Mouse (Mus musculus) v-Abl transformed pro-B cells (cell line): ENCODE data around the gene Cpe.
"Not testable (repeated sequence)": the region's sequence is repeated elsewhere in the genome, so short reads cannot be mapped to it uniquely, and the experiment has no call there.

Experiments
- in situ Hi-C, 2 experiments: fragments of 400-800 bp; cut with MboI; formaldehyde crosslinking; loops; one replicate each; pipeline ENCODE4 v1.15.1; 2025; ENCODE audit not compliant: unreplicated experiment in 2 of 2

The Cpe gene

GRCm38 (mm10) chr8:64682501-64682900 is 10.4 kb downstream of the Cpe start:
- in situ Hi-C loops, result no loop called here

GRCm38 (mm10) chr8:64676381-64676780 is 16.5 kb downstream of the Cpe start:
- in situ Hi-C loops, result no loop called here

GRCm38 (mm10) chr8:64674951-64675585 is 17.8 kb downstream of the Cpe start:
- in situ Hi-C loops, result no loop called here

- in situ Hi-C loops, result no loop called here
These were observed 19.9 kb downstream of the Cpe start for GRCm38 (mm10) chr8:64672920-64673319.

- in situ Hi-C loops, result no loop called here
These were observed 20.9 kb downstream of the Cpe start for GRCm38 (mm10) chr8:64671937-64672336.

- in situ Hi-C loops, result not testable (repeated sequence)
These were observed 26.5 kb downstream of the Cpe start for GRCm38 (mm10) chr8:64666305-64666704.

- in situ Hi-C loops, result no loop called here
These were observed 27.3 kb downstream of the Cpe start for GRCm38 (mm10) chr8:64665563-64665962.

GRCm38 (mm10) chr8:64664811-64665210 is 28.0 kb downstream of the Cpe start:
- in situ Hi-C loops, result no loop called here

GRCm38 (mm10) chr8:64664350-64664749 is 28.5 kb downstream of the Cpe start:
- in situ Hi-C loops, result no loop called here

GRCm38 (mm10) chr8:64659097-64659496 is 33.8 kb downstream of the Cpe start:
- in situ Hi-C loops, result no loop called here

GRCm38 (mm10) chr8:64657980-64658401 is 34.9 kb downstream of the Cpe start:
- in situ Hi-C loops, result no loop called here

- in situ Hi-C loops, result no loop called here
These were observed 35.3 kb downstream of the Cpe start for GRCm38 (mm10) chr8:64657517-64657916.

GRCm38 (mm10) chr8:64655887-64656286 is 37.0 kb downstream of the Cpe start:
- in situ Hi-C loops, result no loop called here

GRCm38 (mm10) chr8:64655087-64655486 is 37.8 kb downstream of the Cpe start:
- in situ Hi-C loops, result no loop called here

- in situ Hi-C loops, result no loop called here
These were observed 40.6 kb downstream of the Cpe start for GRCm38 (mm10) chr8:64652285-64652684.

GRCm38 (mm10) chr8:64648063-64648462 is 44.8 kb downstream of the Cpe start:
- in situ Hi-C loops, result no loop called here

GRCm38 (mm10) chr8:64647148-64647547 is 45.7 kb downstream of the Cpe start:
- in situ Hi-C loops, result no loop called here

GRCm38 (mm10) chr8:64646421-64646820 is 46.4 kb downstream of the Cpe start:
- in situ Hi-C loops, result no loop called here

- in situ Hi-C loops, result no loop called here
These were observed 48.5 kb downstream of the Cpe start for GRCm38 (mm10) chr8:64644108-64645005.

- in situ Hi-C loops, result no loop called here
These were observed 49.5 kb downstream of the Cpe start for GRCm38 (mm10) chr8:64643382-64643781.

GRCm38 (mm10) chr8:64642799-64643198 is 50.1 kb downstream of the Cpe start:
- in situ Hi-C loops, result no loop called here

- in situ Hi-C loops, result no loop called here
These were observed 52.3 kb downstream of the Cpe start for GRCm38 (mm10) chr8:64640599-64640998.
